Mouse (Mus musculus): ENCODE data around the gene Cfap97. TPM values are rescaled to one million over a fixed set of nuclear protein-coding genes. Genes with fewer than 3 reads are reported as not detected.
A peak's percentile ranks its signal among the peaks of the same experiment; 100 is the strongest.
"Not testable (repeated sequence)": the region's sequence is repeated elsewhere in the genome, so short reads cannot be mapped to it uniquely, and the experiment has no call there.

The Cfap97 gene
- total and polyA plus RNA-seq, 2 experiments: 3.4 to 10.1 TPM

DNA sequence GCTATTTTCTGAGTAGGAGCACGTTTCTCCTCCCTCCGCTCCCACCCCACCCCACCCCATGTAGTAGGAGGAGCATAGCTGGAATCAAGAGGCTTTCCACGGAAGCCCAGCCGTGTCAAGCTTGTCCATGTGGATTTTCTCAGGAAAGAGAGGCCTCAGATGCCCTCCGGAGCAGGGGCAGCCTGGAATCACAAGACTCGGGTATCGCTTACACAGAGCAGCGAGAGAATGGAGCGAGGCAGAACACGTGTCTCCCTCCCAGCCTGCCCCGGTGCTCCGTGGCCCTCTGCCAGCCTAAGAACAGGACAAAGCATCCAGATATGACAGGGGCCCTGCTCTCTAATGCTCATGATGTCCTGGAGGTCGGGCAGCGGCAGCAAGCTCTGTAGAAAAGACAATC, 65.3 kb downstream of the Cfap97 start:
- TF ChIP-seq POLR2A (IDR thresholded peaks at IDR 0.05; ENCODE audit: extremely low read depth, insufficient read depth, low read length): no peak
- no peak for TF ChIP-seq CTCF (IDR thresholded peaks at IDR 0.05; ENCODE audit: low read depth, low read length)
- no peaks in the 10 kb centered on the region for H3K27me3 ChIP-seq (ENCODE audit: control insufficient read depth, insufficient read depth, low read length)
- H3K4me1 ChIP-seq (ENCODE audit: control insufficient read depth, insufficient read depth, low read length): no peaks in the 10 kb centered on the region
- WGBS: 7% methylated on average over 14 of the region's 14 CpGs
- DNase-seq (ENCODE audit: extremely low read depth, low read depth, low spot score): peak; percentile 9
- no peaks in the 10 kb centered on the region for H3K36me3 ChIP-seq (ENCODE audit: control insufficient read depth, insufficient read depth, low read length)
- H3K27ac ChIP-seq (replicated peaks; ENCODE audit: insufficient read depth, low read depth, low read length): no peak overlapping the region
- H3K4me3 ChIP-seq (ENCODE audit: insufficient read depth, low read depth, low read length): peak overlapping the region; percentile 39
- H3K79me2 ChIP-seq (ENCODE audit: control insufficient read depth, insufficient read depth, low read length): no peaks in the 10 kb centered on the region
- H3K9ac ChIP-seq (ENCODE audit: low read depth, low read length): peak overlapping the region; percentile 8; the same call in 1 of the 2 replicates

GRCm38 (mm10) chr8:46220566-46220965, 69.0 kb downstream of the Cfap97 start:
- 81% methylated on average over 3 of the region's 3 CpGs for WGBS

GRCm38 (mm10) chr8:46225501-46225900, 73.9 kb downstream of the Cfap97 start:
- no peaks in the 10 kb centered on the region for H3K27me3 ChIP-seq (ENCODE audit: control insufficient read depth, insufficient read depth, low read length)
- DNase-seq (ENCODE audit: extremely low read depth, low read depth, low spot score): no peak
- H3K4me1 ChIP-seq (ENCODE audit: control insufficient read depth, insufficient read depth, low read length): no peaks in the 10 kb centered on the region
- H3K79me2 ChIP-seq (ENCODE audit: control insufficient read depth, insufficient read depth, low read length): no peaks in the 10 kb centered on the region
- WGBS: 79% methylated on average over 3 of the region's 3 CpGs
- H3K4me3 ChIP-seq (ENCODE audit: insufficient read depth, low read depth, low read length): no peak overlapping the region
- no peak overlapping the region for H3K9ac ChIP-seq (ENCODE audit: low read depth, low read length)
- TF ChIP-seq CTCF (IDR thresholded peaks at IDR 0.05; ENCODE audit: low read depth, low read length) (no peak), POLR2A (IDR thresholded peaks at IDR 0.05; ENCODE audit: extremely low read depth, insufficient read depth, low read length) (no peak)
- no peaks in the 10 kb centered on the region for H3K36me3 ChIP-seq (ENCODE audit: control insufficient read depth, insufficient read depth, low read length)
- H3K27ac ChIP-seq (replicated peaks; ENCODE audit: insufficient read depth, low read depth, low read length): no peak overlapping the region

More at GRCm38 (mm10) chr8:46220566-46220965, 69.0 kb downstream of the Cfap97 start:
- TF ChIP-seq CTCF (IDR thresholded peaks at IDR 0.05; ENCODE audit: low read depth, low read length) (no peak), POLR2A (IDR thresholded peaks at IDR 0.05; ENCODE audit: extremely low read depth, insufficient read depth, low read length) (no peak)
- no peaks in the 10 kb centered on the region for H3K36me3 ChIP-seq (ENCODE audit: control insufficient read depth, insufficient read depth, low read length)
- DNase-seq (ENCODE audit: extremely low read depth, low read depth, low spot score): no peak
- no peak overlapping the region for H3K27ac ChIP-seq (replicated peaks; ENCODE audit: insufficient read depth, low read depth, low read length)
- no peaks in the 10 kb centered on the region for H3K4me1 ChIP-seq (ENCODE audit: control insufficient read depth, insufficient read depth, low read length)
- H3K9ac ChIP-seq (ENCODE audit: low read depth, low read length): no peak overlapping the region
- H3K79me2 ChIP-seq (ENCODE audit: control insufficient read depth, insufficient read depth, low read length): no peaks in the 10 kb centered on the region
- H3K4me3 ChIP-seq (ENCODE audit: insufficient read depth, low read depth, low read length): no peak overlapping the region
- no peaks in the 10 kb centered on the region for H3K27me3 ChIP-seq (ENCODE audit: control insufficient read depth, insufficient read depth, low read length)

DNA sequence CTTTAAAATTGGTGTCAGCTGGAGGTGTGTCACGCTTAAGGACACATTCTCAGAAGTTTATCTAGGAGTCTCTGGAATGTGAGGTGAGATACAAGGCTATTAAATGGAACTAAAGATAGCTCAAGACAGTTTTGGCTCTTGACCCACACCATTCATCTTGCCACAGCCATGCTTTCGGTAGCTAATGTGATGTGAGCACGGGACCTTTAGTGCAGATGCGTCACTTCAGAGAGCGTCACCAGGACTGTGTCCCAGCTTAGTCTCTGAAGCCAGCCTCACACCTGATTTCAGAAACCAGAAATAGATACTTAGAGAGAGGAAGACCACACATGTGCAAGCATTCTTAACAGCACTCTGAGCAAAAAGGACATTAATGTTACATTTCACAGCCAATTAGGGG, 75.1 kb downstream of the Cfap97 start:
- no peaks in the 10 kb centered on the region for H3K4me1 ChIP-seq (ENCODE audit: control insufficient read depth, insufficient read depth, low read length)
- 88% methylated on average over 5 of the region's 5 CpGs for WGBS

GRCm38 (mm10) chr8:46231968-46232367, 80.4 kb downstream of the Cfap97 start:
- H3K9ac ChIP-seq (ENCODE audit: low read depth, low read length); DNase-seq (ENCODE audit: extremely low read depth, low read depth, low spot score); H3K27ac ChIP-seq (replicated peaks; ENCODE audit: insufficient read depth, low read depth, low read length); H3K79me2 ChIP-seq (ENCODE audit: control insufficient read depth, insufficient read depth, low read length); H3K36me3 ChIP-seq (ENCODE audit: control insufficient read depth, insufficient read depth, low read length); H3K4me3 ChIP-seq (ENCODE audit: insufficient read depth, low read depth, low read length); H3K4me1 ChIP-seq (ENCODE audit: control insufficient read depth, insufficient read depth, low read length); H3K27me3 ChIP-seq (ENCODE audit: control insufficient read depth, insufficient read depth, low read length): not testable (repeated sequence)
- 39% methylated on average over 7 of the region's 7 CpGs for WGBS

More for the DNA sequence above, 75.1 kb downstream of the Cfap97 start:
- no peak overlapping the region for H3K4me3 ChIP-seq (ENCODE audit: insufficient read depth, low read depth, low read length)
- no peak for DNase-seq (ENCODE audit: extremely low read depth, low read depth, low spot score)
- no peaks in the 10 kb centered on the region for H3K27me3 ChIP-seq (ENCODE audit: control insufficient read depth, insufficient read depth, low read length)
- TF ChIP-seq POLR2A (IDR thresholded peaks at IDR 0.05; ENCODE audit: extremely low read depth, insufficient read depth, low read length): no peak
- H3K79me2 ChIP-seq (ENCODE audit: control insufficient read depth, insufficient read depth, low read length): no peaks in the 10 kb centered on the region
- no peak overlapping the region for H3K9ac ChIP-seq (ENCODE audit: low read depth, low read length)
- no peak overlapping the region for H3K27ac ChIP-seq (replicated peaks; ENCODE audit: insufficient read depth, low read depth, low read length)
- H3K36me3 ChIP-seq (ENCODE audit: control insufficient read depth, insufficient read depth, low read length): no peaks in the 10 kb centered on the region

DNA sequence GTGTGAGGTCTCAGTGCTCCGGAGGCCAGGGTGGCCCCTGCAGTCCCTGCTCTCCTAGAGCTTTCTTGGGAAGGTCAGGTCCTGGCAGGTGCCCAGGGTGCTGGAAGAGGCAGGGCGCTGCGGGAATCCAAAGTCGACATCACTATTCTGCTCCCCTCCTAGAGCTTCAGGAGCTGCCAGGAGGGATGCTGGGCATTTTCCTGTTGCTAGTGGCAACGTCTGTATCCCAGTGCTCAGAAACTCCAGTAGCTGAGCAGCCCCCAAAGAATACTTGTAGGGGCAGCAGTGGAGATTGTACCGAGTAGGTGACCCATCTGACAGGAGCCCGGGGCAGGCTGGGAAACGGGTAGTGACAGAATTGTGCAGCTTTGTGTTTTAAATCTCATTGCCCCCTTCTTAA, 81.2 kb downstream of the Cfap97 start:
- no peak overlapping the region for H3K9ac ChIP-seq (ENCODE audit: low read depth, low read length)
- no peaks in the 10 kb centered on the region for H3K36me3 ChIP-seq (ENCODE audit: control insufficient read depth, insufficient read depth, low read length)
- no peak overlapping the region for H3K27ac ChIP-seq (replicated peaks; ENCODE audit: insufficient read depth, low read depth, low read length)
- H3K79me2 ChIP-seq (ENCODE audit: control insufficient read depth, insufficient read depth, low read length): no peaks in the 10 kb centered on the region
- WGBS: 72% methylated on average over 8 of the region's 8 CpGs
- no peaks in the 10 kb centered on the region for H3K4me1 ChIP-seq (ENCODE audit: control insufficient read depth, insufficient read depth, low read length)
- TF ChIP-seq CTCF (IDR thresholded peaks at IDR 0.05; ENCODE audit: low read depth, low read length): no peak
- TF ChIP-seq POLR2A (IDR thresholded peaks at IDR 0.05; ENCODE audit: extremely low read depth, insufficient read depth, low read length): no peak
- H3K4me3 ChIP-seq (ENCODE audit: insufficient read depth, low read depth, low read length): no peak overlapping the region
- H3K27me3 ChIP-seq (ENCODE audit: control insufficient read depth, insufficient read depth, low read length): no peaks in the 10 kb centered on the region
- no peak for DNase-seq (ENCODE audit: extremely low read depth, low read depth, low spot score)

Measured in liver, adult 2 months (tissue).